Comparison of ENCODE assay signal across 20 mouse cellular contexts in genomic region chr2:167415970-167416563, GRCm38 (mm10). TPM values are rescaled to one million over a fixed set of nuclear protein-coding genes. Genes with fewer than 3 reads are reported as not detected.
DNase-seq lines count a peak whose midpoint lies in the region; ATAC-seq and TF ChIP-seq lines count a peak whose summit lies in the region.
"Had no signal": no experiment of that assay in that cellular context is flagged by ENCODE, and none has a peak within 500 bp of the region (broad histone marks: within the 10 kb centered on the region; RNA-seq: fewer than 3 reads in every experiment).

No protein-coding gene starts in this region.

- DNase-seq in heart, postnatal 4 days: peak; percentile 27
- peak; percentile 71 to 88 for DNase-seq in adrenal gland, adult (ENCODE audit: inconsistent age in 2 of 2, low spot score in 1 of 2)
- DNase-seq in kidney, postnatal 0 days (ENCODE audit: low spot score): no peak
- no peak for DNase-seq in midbrain, embryonic 11.5 days (ENCODE audit: low spot score, missing footprints)
- DNase-seq in layer of hippocampus, postnatal 14 days (ENCODE audit: low spot score in 2 of 2): no peak
- DNase-seq in embryo, embryonic 10.5 days (ENCODE audit: low spot score): no peak
- DNase-seq: B cell, adult 2 months; embryo, embryonic 11 days; heart, adult 18-20 months; left cerebral cortex, postnatal 4 days; lung, postnatal 4 days; right cerebral cortex, postnatal 4 days; thymus, adult 18-20 months had no signal

- H3K9ac ChIP-seq in heart, embryonic 11.5 days (ENCODE audit: low read depth, low read length): no peak overlapping the region
- no peak overlapping the region for H3K9ac ChIP-seq in kidney, postnatal 0 days (ENCODE audit: low read depth, low read length)
- no peak overlapping the region for H3K9ac ChIP-seq in liver, embryonic 16.5 days (ENCODE audit: low read depth, low read length)
- no peak overlapping the region for H3K9ac ChIP-seq in midbrain, embryonic 11.5 days (ENCODE audit: low read length)

- no peaks in the 10 kb centered on the region for H3K36me3 ChIP-seq in heart, embryonic 11.5 days (ENCODE audit: control insufficient read depth, insufficient read depth, low read length)
- no peaks in the 10 kb centered on the region for H3K36me3 ChIP-seq in kidney, postnatal 0 days (ENCODE audit: insufficient read depth, low read length)
- H3K36me3 ChIP-seq in liver, embryonic 16.5 days (ENCODE audit: control insufficient read depth, insufficient read depth): no peaks in the 10 kb centered on the region
- H3K36me3 ChIP-seq in midbrain, embryonic 11.5 days (ENCODE audit: control insufficient read depth, insufficient read depth, low read length): no peaks in the 10 kb centered on the region
- H3K36me3 ChIP-seq: G1E; hindbrain, embryonic 10.5 days had no signal

- no peak overlapping the region for H3K4me3 ChIP-seq in heart, embryonic 11.5 days (ENCODE audit: low read depth, low read length)
- H3K4me3 ChIP-seq in kidney, postnatal 0 days (replicated peaks; ENCODE audit: low read depth, low read length): no peak overlapping the region
- H3K4me3 ChIP-seq in liver, embryonic 16.5 days (ENCODE audit: low read depth, low read length): no peak overlapping the region
- no peak overlapping the region for H3K4me3 ChIP-seq in midbrain, embryonic 11.5 days (ENCODE audit: low read depth, low read length)
- H3K4me3 ChIP-seq: erythroblast, embryonic 14.5 days; hindbrain, embryonic 10.5 days; layer of hippocampus, adult 2 months had no signal

- H3K9me3 ChIP-seq in heart, embryonic 11.5 days (replicated peaks; ENCODE audit: control insufficient read depth, low read length): no peaks in the 10 kb centered on the region
- no peaks in the 10 kb centered on the region for H3K9me3 ChIP-seq in kidney, postnatal 0 days (replicated peaks; ENCODE audit: low read length)
- H3K9me3 ChIP-seq in liver, embryonic 16.5 days (replicated peaks; ENCODE audit: control insufficient read depth, low read length): peaks cover 2% of the 10 kb centered on the region; the same call in 1 of the 2 replicates
- H3K9me3 ChIP-seq in midbrain, embryonic 11.5 days (ENCODE audit: control insufficient read depth, low read length): no peaks in the 10 kb centered on the region; the same call in 1 of the 2 replicates

- no peaks in the 10 kb centered on the region for H3K27me3 ChIP-seq in heart, embryonic 11.5 days (ENCODE audit: control insufficient read depth, insufficient read depth, low read length)
- no peaks in the 10 kb centered on the region for H3K27me3 ChIP-seq in kidney, postnatal 0 days (ENCODE audit: insufficient read depth, low read length)
- H3K27me3 ChIP-seq in liver, embryonic 16.5 days (ENCODE audit: control insufficient read depth, insufficient read depth, low read depth, low read length): no peaks in the 10 kb centered on the region
- no peaks in the 10 kb centered on the region for H3K27me3 ChIP-seq in midbrain, embryonic 11.5 days (ENCODE audit: control insufficient read depth, insufficient read depth, low read length)

- peaks cover 6% of the 10 kb centered on the region for H3K4me1 ChIP-seq in heart, embryonic 11.5 days (ENCODE audit: control insufficient read depth, insufficient read depth, low read length)
- peaks cover 6% of the 10 kb centered on the region; the same call in 1 of the 2 replicates for H3K4me1 ChIP-seq in kidney, postnatal 0 days (replicated peaks; ENCODE audit: insufficient read depth, low read length)
- H3K4me1 ChIP-seq in liver, embryonic 16.5 days (ENCODE audit: control insufficient read depth, low read depth, low read length): peaks cover 15% of the 10 kb centered on the region
- H3K4me1 ChIP-seq in midbrain, embryonic 11.5 days (ENCODE audit: control insufficient read depth, insufficient read depth, low read length): peaks cover 8% of the 10 kb centered on the region

- 68% methylated on average over 9 of the region's 9 CpGs for WGBS in heart, embryonic 11.5 days (ENCODE audit: insufficient replicate concordance)
- WGBS in kidney, postnatal 0 days: 67% methylated on average over 9 of the region's 9 CpGs
- WGBS in liver, embryonic 16.5 days (ENCODE audit: insufficient replicate concordance): 60% methylated on average over 9 of the region's 9 CpGs
- WGBS in midbrain, embryonic 11.5 days: 86% methylated on average over 9 of the region's 9 CpGs

- H3K27ac ChIP-seq in heart, embryonic 11.5 days (ENCODE audit: low read depth, low read length): no peak overlapping the region
- no peak overlapping the region for H3K27ac ChIP-seq in kidney, postnatal 0 days
- no peak overlapping the region for H3K27ac ChIP-seq in liver, embryonic 16.5 days (ENCODE audit: low read length)
- H3K27ac ChIP-seq in midbrain, embryonic 11.5 days (ENCODE audit: low read depth, low read length): no peak overlapping the region
- H3K27ac ChIP-seq: hindbrain, embryonic 10.5 days; layer of hippocampus, adult 2 months had no signal

- no peak for TF ChIP-seq CTCF in kidney, postnatal 0 days (IDR thresholded peaks at IDR 0.05; ENCODE audit: low read depth)

- no peak for ATAC-seq in heart, embryonic 11.5 days (replicated peaks; ENCODE audit: insufficient number of reproducible peaks, low FRiP score, low TSS enrichment)
- ATAC-seq in kidney, postnatal 0 days (replicated peaks; ENCODE audit: low FRiP score, low read depth): peak; percentile 44
- ATAC-seq in liver, embryonic 16.5 days (ENCODE audit: low read depth): peak; percentile 83
- no peak for ATAC-seq in midbrain, embryonic 11.5 days (ENCODE audit: low FRiP score)
- ATAC-seq: activated CD4-positive, CD25-positive, alpha-beta regulatory T cell, adult 4 months had no signal

- no peak overlapping the region for H3K4me2 ChIP-seq in heart, embryonic 11.5 days
- no peak overlapping the region for H3K4me2 ChIP-seq in kidney, postnatal 0 days (ENCODE audit: low read length)
- no peak overlapping the region for H3K4me2 ChIP-seq in liver, embryonic 16.5 days (ENCODE audit: low read depth, low read length)
- no peak overlapping the region for H3K4me2 ChIP-seq in midbrain, embryonic 11.5 days

RNA-seq across cellular contexts. Expression of gene Slc9a8, which starts 5.4 kb away (rescaled TPM):
- 10 to 100 TPM; 29.4 to 30.5 TPM for total RNA-seq in heart, postnatal 4 days (2021)
- 19.9 and 21.6 TPM in 2 replicates for polyA plus RNA-seq in heart, embryonic 11.5 days (2014; fragmentation: Nextera tagmentation; extraction: Ambion mirVana)
- polyA plus RNA-seq in kidney, postnatal 0 days (2015; fragmentation: Nextera tagmentation; extraction: Ambion mirVana): 14.2 and 15.5 TPM in 2 replicates
- polyA plus RNA-seq in liver, embryonic 16.5 days (2015; fragmentation: Nextera tagmentation; extraction: Ambion mirVana): 14.7 and 15.1 TPM in 2 replicates
- 15.1 and 17.2 TPM in 2 replicates for polyA plus RNA-seq in midbrain, embryonic 11.5 days (2014; fragmentation: Nextera tagmentation; extraction: Ambion mirVana)
- total RNA-seq in layer of hippocampus, postnatal 14 days (2021): 10 to 100 TPM; 29.9 to 33.3 TPM

Comparison
In these comparisons a context has a peak if more than half of its experiments do, and no peak if none do; other contexts are left out.
1. DNase-seq: peak in heart, postnatal 4 days (single experiment) and adrenal gland, adult (2 of 2); none in kidney, postnatal 0 days (single experiment), midbrain, embryonic 11.5 days (single experiment), layer of hippocampus, postnatal 14 days (0 of 2) and embryo, embryonic 10.5 days (single experiment).
2. ATAC-seq: peak in kidney, postnatal 0 days (single experiment) and liver, embryonic 16.5 days (single experiment); none in heart, embryonic 11.5 days (single experiment) and midbrain, embryonic 11.5 days (single experiment).